27 mouse cellular contexts compared by ENCODE assay signal in genomic region chr1:25921184-25921583, GRCm38 (mm10).
DNase-seq lines count a peak whose midpoint lies in the region; ATAC-seq and TF ChIP-seq lines count a peak whose summit lies in the region.
"Had no signal": no experiment of that assay in that cellular context is flagged by ENCODE, and none has a peak within 500 bp of the region (broad histone marks: within the 10 kb centered on the region; RNA-seq: fewer than 3 reads in every experiment).

No protein-coding gene starts in this region.

- ATAC-seq in forebrain, embryonic 16.5 days: peak; percentile 55; the same call in 1 of the 2 replicates
- ATAC-seq in forebrain, embryonic 12.5 days (ENCODE audit: low FRiP score): no peak
- ATAC-seq: intestine, postnatal 0 days; Patski had no signal

- no peaks in the 10 kb centered on the region for H3K36me3 ChIP-seq in forebrain, embryonic 16.5 days (ENCODE audit: control insufficient read depth, insufficient read depth)
- H3K36me3 ChIP-seq in forebrain, embryonic 12.5 days (replicated peaks): no peaks in the 10 kb centered on the region
- H3K36me3 ChIP-seq: embryonic facial prominence, embryonic 10.5 days; embryonic facial prominence, embryonic 13.5 days; G1E; hindbrain, embryonic 12.5 days; hindbrain, embryonic 15.5 days had no signal

- no peaks in the 10 kb centered on the region for H3K27me3 ChIP-seq in forebrain, embryonic 16.5 days (replicated peaks; ENCODE audit: control insufficient read depth, insufficient read depth, low read length)
- no peaks in the 10 kb centered on the region for H3K27me3 ChIP-seq in forebrain, embryonic 12.5 days
- H3K27me3 ChIP-seq: CH12.LX; embryonic facial prominence, embryonic 13.5 days; hindbrain, embryonic 12.5 days; hindbrain, embryonic 15.5 days; Patski had no signal

- no peak for TF ChIP-seq POLR2A in brain, embryonic 14.5 days (IDR thresholded peaks at IDR 0.05; ENCODE audit: borderline replicate concordance, extremely low read depth, insufficient read depth, insufficient read length, poor library complexity, severe bottlenecking)

- WGBS in forebrain, embryonic 16.5 days: 71% methylated on average over 2 of the region's 2 CpGs
- 83% methylated on average over 2 of the region's 2 CpGs for WGBS in forebrain, embryonic 12.5 days

- H3K27ac ChIP-seq in forebrain, embryonic 16.5 days (ENCODE audit: low read length): no peak overlapping the region
- H3K27ac ChIP-seq in forebrain, embryonic 12.5 days: no peak overlapping the region
- H3K27ac ChIP-seq: embryonic facial prominence, embryonic 10.5 days; embryonic facial prominence, embryonic 13.5 days; gastrocnemius, adult 2 months; hindbrain, embryonic 12.5 days; hindbrain, embryonic 15.5 days had no signal

- no peak overlapping the region for H3K9ac ChIP-seq in forebrain, embryonic 16.5 days (replicated peaks; ENCODE audit: low read depth, low read length)
- no peak overlapping the region for H3K9ac ChIP-seq in forebrain, embryonic 12.5 days
- H3K9ac ChIP-seq: embryonic facial prominence, embryonic 13.5 days; hindbrain, embryonic 12.5 days; hindbrain, embryonic 15.5 days had no signal

- TF ChIP-seq CTCF in brain, embryonic 14.5 days (IDR thresholded peaks at IDR 0.05; ENCODE audit: borderline replicate concordance, extremely low read depth, insufficient read depth, insufficient read length): no peak

- peak; percentile 1 for DNase-seq in right cerebral cortex, adult 18-20 months
- no peak for DNase-seq in right cerebral cortex, postnatal 36 days (ENCODE audit: low spot score in 2 of 2)
- DNase-seq in brain, embryonic 14.5 days (ENCODE audit: low read depth): peak; percentile 15
- no peak for DNase-seq in cerebellum, adult 8-10 months
- DNase-seq: adrenal gland, postnatal 10 days; adrenal gland, postnatal 36 days; B cell, adult 2 months; cerebellum, adult 11-12 months; cerebellum, adult 9-11 months; cerebellum, postnatal 25 days; embryo, embryonic 11 days; gastrocnemius, adult 2 months; gastrocnemius, postnatal 14 days; heart, adult 11 months; kidney, adult 2 months had no signal

- H3K9me3 ChIP-seq in forebrain, embryonic 16.5 days (ENCODE audit: control insufficient read depth, low read length): no peaks in the 10 kb centered on the region
- H3K9me3 ChIP-seq in forebrain, embryonic 12.5 days: no peaks in the 10 kb centered on the region
- H3K9me3 ChIP-seq: embryonic facial prominence, embryonic 10.5 days; embryonic facial prominence, embryonic 13.5 days; G1E; hindbrain, embryonic 12.5 days; hindbrain, embryonic 15.5 days had no signal

- no peak overlapping the region for H3K4me2 ChIP-seq in forebrain, embryonic 16.5 days (ENCODE audit: low read length)
- H3K4me2 ChIP-seq in forebrain, embryonic 12.5 days: no peak overlapping the region
- H3K4me2 ChIP-seq: embryonic facial prominence, embryonic 13.5 days; heart, embryonic 11.5 days; hindbrain, embryonic 12.5 days; hindbrain, embryonic 15.5 days had no signal

- H3K4me1 ChIP-seq in forebrain, embryonic 16.5 days (replicated peaks; ENCODE audit: control insufficient read depth, insufficient read depth, low read length): no peaks in the 10 kb centered on the region
- no peaks in the 10 kb centered on the region for H3K4me1 ChIP-seq in forebrain, embryonic 12.5 days
- H3K4me1 ChIP-seq: embryonic facial prominence, embryonic 10.5 days; embryonic facial prominence, embryonic 13.5 days; hindbrain, embryonic 12.5 days; hindbrain, embryonic 15.5 days had no signal

- no peak overlapping the region for H3K4me3 ChIP-seq in forebrain, embryonic 16.5 days (replicated peaks; ENCODE audit: low read length)
- H3K4me3 ChIP-seq in forebrain, embryonic 12.5 days (replicated peaks): no peak overlapping the region
- H3K4me3 ChIP-seq: embryonic facial prominence, embryonic 10.5 days; embryonic facial prominence, embryonic 13.5 days; erythroblast, embryonic 14.5 days; gastrocnemius, adult 2 months; hindbrain, embryonic 12.5 days; hindbrain, embryonic 15.5 days had no signal

Comparison
In these comparisons a context has a peak if more than half of its experiments do, and no peak if none do; other contexts are left out.
1. DNase-seq: peak in right cerebral cortex, adult 18-20 months (single experiment) and brain, embryonic 14.5 days (single experiment); none in right cerebral cortex, postnatal 36 days (0 of 2) and cerebellum, adult 8-10 months (single experiment).